Mouse (Mus musculus): ENCODE data around the gene H2al1f. TPM values are rescaled to one million over a fixed set of nuclear protein-coding genes. Genes with fewer than 3 reads are reported as not detected.
"Not testable (repeated sequence)": the region's sequence is repeated elsewhere in the genome, so short reads cannot be mapped to it uniquely, and the experiment has no call there.

H2al1f gene
- polyA plus RNA-seq (2012; rRNA removed), result not detected in 2 replicates

- H3K4me3 ChIP-seq (ENCODE audit: low read depth, low read length), result not testable (repeated sequence)
These were observed at the start of gene H2al1f for GRCm38 (mm10) chrX:11314858-11315257. Gene H2al1f, plus strand, starts transcription at chrX:11315158.

DNA sequence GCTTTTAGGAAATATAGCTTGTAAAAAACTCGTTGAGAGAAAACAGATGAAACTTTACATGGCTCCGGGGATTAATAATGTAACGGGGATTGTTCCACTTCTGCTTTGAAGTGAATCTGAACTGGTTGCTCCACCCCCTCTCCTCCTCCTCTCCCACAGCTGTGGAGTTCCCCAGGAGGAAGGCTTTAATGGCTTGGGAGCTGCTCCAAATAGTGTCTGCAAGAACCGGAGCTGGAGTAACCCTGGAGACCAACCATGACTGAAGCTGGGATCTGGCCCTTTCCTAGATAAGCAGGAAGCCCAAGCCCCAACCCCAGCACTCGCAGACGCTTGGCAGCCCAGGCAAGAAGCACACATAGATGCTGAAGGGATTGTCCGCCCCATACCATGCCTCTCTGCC is 47.2 kb upstream of the H2al1f start:
- H3K4me3 ChIP-seq (ENCODE audit: low read depth, low read length), result no peak overlapping the region
- no peak overlapping the region for H3K27ac ChIP-seq (ENCODE audit: insufficient read depth, low read depth, low read length)
- no peak for TF ChIP-seq CTCF (IDR thresholded peaks at IDR 0.05; ENCODE audit: extremely low read depth, insufficient read length, insufficient replicate concordance, low read depth, low read length)
- TF ChIP-seq POLR2A (IDR thresholded peaks at IDR 0.05; ENCODE audit: low read depth, low read length), result no peak
- H3K4me1 ChIP-seq (ENCODE audit: control insufficient read depth, insufficient read depth, insufficient read length, low read length), result no peaks in the 10 kb centered on the region
- no peaks in the 10 kb centered on the region for H3K27me3 ChIP-seq (ENCODE audit: control insufficient read depth, insufficient read depth, low read length)
- no peaks in the 10 kb centered on the region for H3K36me3 ChIP-seq (ENCODE audit: control insufficient read depth, insufficient read depth, low read length)
- WGBS, result 58% methylated on average over 7 of the region's 7 CpGs

More at GRCm38 (mm10) chrX:11314858-11315257, at the start of gene H2al1f:
- H3K4me1 ChIP-seq (ENCODE audit: control insufficient read depth, insufficient read depth, insufficient read length, low read length); H3K36me3 ChIP-seq (ENCODE audit: control insufficient read depth, insufficient read depth, low read length); H3K27ac ChIP-seq (ENCODE audit: insufficient read depth, low read depth, low read length); H3K27me3 ChIP-seq (ENCODE audit: control insufficient read depth, insufficient read depth, low read length): not testable (repeated sequence)
- WGBS, result no CpG with 5 or more reads among the region's 6 CpGs

DNA sequence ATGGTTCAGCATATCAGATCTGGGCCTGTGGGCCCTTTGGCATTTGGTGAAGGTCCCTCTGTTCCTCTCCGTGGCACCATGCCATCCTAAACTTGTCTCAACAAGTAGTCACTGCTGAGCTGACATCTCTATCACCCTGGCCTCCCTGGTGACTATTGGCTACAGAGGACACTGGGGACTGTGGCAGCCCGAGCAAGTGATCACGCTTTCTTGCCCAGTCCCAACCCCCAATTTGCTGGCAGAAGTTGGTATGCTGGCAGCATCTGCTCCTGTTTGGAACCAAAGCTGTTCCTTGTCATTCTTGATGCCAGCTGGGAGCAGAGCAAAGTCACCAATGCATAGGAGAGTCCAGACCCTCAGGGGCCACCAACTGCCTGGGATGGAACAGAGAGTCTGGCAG is 45.9 kb upstream of the H2al1f start:
- WGBS, result 83% methylated on average over 3 of the region's 3 CpGs
- Histone ChIP-seq H3K27ac (ENCODE audit: insufficient read depth, low read depth, low read length) (no peak overlapping the region), H3K4me3 (ENCODE audit: low read depth, low read length) (no peak overlapping the region), H3K4me1 (ENCODE audit: control insufficient read depth, insufficient read depth, insufficient read length, low read length) (no peaks in the 10 kb centered on the region), H3K27me3 (ENCODE audit: control insufficient read depth, insufficient read depth, low read length) (no peaks in the 10 kb centered on the region), H3K36me3 (ENCODE audit: control insufficient read depth, insufficient read depth, low read length) (no peaks in the 10 kb centered on the region)
- no peak for TF ChIP-seq CTCF (IDR thresholded peaks at IDR 0.05; ENCODE audit: extremely low read depth, insufficient read length, insufficient replicate concordance, low read depth, low read length)
- no peak for TF ChIP-seq POLR2A (IDR thresholded peaks at IDR 0.05; ENCODE audit: low read depth, low read length)

- H3K4me3 ChIP-seq (ENCODE audit: low read depth, low read length), result no peak overlapping the region
- no peak overlapping the region for H3K27ac ChIP-seq (ENCODE audit: insufficient read depth, low read depth, low read length)
- H3K27me3 ChIP-seq (ENCODE audit: control insufficient read depth, insufficient read depth, low read length), result no peaks in the 10 kb centered on the region
- WGBS, result 35% methylated on average over 3 of the region's 3 CpGs
- no peak for TF ChIP-seq POLR2A (IDR thresholded peaks at IDR 0.05; ENCODE audit: low read depth, low read length)
- TF ChIP-seq CTCF (IDR thresholded peaks at IDR 0.05; ENCODE audit: extremely low read depth, insufficient read length, insufficient replicate concordance, low read depth, low read length), result no peak
- no peaks in the 10 kb centered on the region for H3K36me3 ChIP-seq (ENCODE audit: control insufficient read depth, insufficient read depth, low read length)
- H3K4me1 ChIP-seq (ENCODE audit: control insufficient read depth, insufficient read depth, insufficient read length, low read length), result no peaks in the 10 kb centered on the region
These were observed 41.8 kb upstream of the H2al1f start for GRCm38 (mm10) chrX:11273190-11273589.

DNA sequence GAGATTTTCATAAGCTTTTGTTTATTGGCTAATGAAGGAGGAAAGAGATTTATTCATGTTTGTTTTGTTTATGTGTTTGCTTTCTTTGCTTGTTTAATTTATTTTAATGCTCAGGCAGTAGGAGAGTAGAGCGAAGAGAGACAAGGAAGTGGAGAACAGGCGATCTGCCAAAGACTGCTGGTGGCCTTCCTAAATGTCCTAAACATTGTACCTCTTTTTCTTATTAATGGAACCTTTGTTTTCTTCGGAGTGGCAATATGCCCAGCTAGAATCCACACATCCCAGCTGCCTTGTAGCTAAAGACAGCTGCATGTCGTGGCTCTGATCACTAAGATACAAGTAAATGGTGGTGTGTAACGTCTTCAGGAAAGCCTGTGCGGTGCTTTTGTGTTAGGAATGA is 37.9 kb upstream of the H2al1f start:
- WGBS, result 33% methylated on average over 6 of the region's 6 CpGs

DNA sequence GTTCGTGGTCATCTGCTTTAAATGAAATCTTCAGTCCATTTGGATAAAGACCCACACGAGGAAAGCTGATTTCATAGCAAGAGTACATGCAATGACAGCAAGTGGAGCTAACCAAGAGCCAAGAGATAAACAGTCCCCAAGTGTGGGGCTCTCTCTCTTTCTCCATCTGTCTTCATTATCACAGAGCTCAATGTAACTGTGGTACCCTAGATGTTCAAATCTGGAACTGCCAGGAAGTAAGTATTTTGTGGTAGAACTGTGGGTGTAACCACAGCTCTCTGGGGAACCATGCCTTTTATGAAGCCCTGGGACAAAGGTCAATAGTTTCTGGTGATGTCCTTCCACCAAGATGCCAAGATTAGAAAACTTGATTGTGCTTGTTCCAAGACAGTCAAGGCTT is 34.2 kb upstream of the H2al1f start:
- no peaks in the 10 kb centered on the region; the same call in 1 of the 2 replicates for H3K4me1 ChIP-seq (ENCODE audit: control insufficient read depth, insufficient read depth, insufficient read length, low read length)
- no peak overlapping the region for H3K4me3 ChIP-seq (ENCODE audit: low read depth, low read length)
- H3K36me3 ChIP-seq (ENCODE audit: control insufficient read depth, insufficient read depth, low read length), result no peaks in the 10 kb centered on the region
- TF ChIP-seq CTCF (IDR thresholded peaks at IDR 0.05; ENCODE audit: extremely low read depth, insufficient read length, insufficient replicate concordance, low read depth, low read length) (no peak), POLR2A (IDR thresholded peaks at IDR 0.05; ENCODE audit: low read depth, low read length) (no peak)
- H3K27ac ChIP-seq (ENCODE audit: insufficient read depth, low read depth, low read length), result no peak overlapping the region
- no peaks in the 10 kb centered on the region for H3K27me3 ChIP-seq (ENCODE audit: control insufficient read depth, insufficient read depth, low read length)
- 68% methylated on average over 2 of the region's 2 CpGs for WGBS

More for the DNA sequence above, 37.9 kb upstream of the H2al1f start:
- Histone ChIP-seq H3K36me3 (ENCODE audit: control insufficient read depth, insufficient read depth, low read length) (no peaks in the 10 kb centered on the region), H3K4me1 (ENCODE audit: control insufficient read depth, insufficient read depth, insufficient read length, low read length) (no peaks in the 10 kb centered on the region; the same call in 1 of the 2 replicates), H3K27ac (ENCODE audit: insufficient read depth, low read depth, low read length) (no peak overlapping the region), H3K4me3 (ENCODE audit: low read depth, low read length) (no peak overlapping the region), H3K27me3 (ENCODE audit: control insufficient read depth, insufficient read depth, low read length) (no peaks in the 10 kb centered on the region)
- TF ChIP-seq CTCF (IDR thresholded peaks at IDR 0.05; ENCODE audit: extremely low read depth, insufficient read length, insufficient replicate concordance, low read depth, low read length) (no peak), POLR2A (IDR thresholded peaks at IDR 0.05; ENCODE audit: low read depth, low read length) (no peak)

- no peaks in the 10 kb centered on the region for H3K36me3 ChIP-seq (ENCODE audit: control insufficient read depth, insufficient read depth, low read length)
- no peaks in the 10 kb centered on the region for H3K4me1 ChIP-seq (ENCODE audit: control insufficient read depth, insufficient read depth, insufficient read length, low read length)
- H3K27me3 ChIP-seq (ENCODE audit: control insufficient read depth, insufficient read depth, low read length), result no peaks in the 10 kb centered on the region
- no peak for TF ChIP-seq CTCF (IDR thresholded peaks at IDR 0.05; ENCODE audit: extremely low read depth, insufficient read length, insufficient replicate concordance, low read depth, low read length)
- no peak for TF ChIP-seq POLR2A (IDR thresholded peaks at IDR 0.05; ENCODE audit: low read depth, low read length)
- WGBS, result 32% methylated on average over 14 of the region's 14 CpGs
- no peak overlapping the region for H3K27ac ChIP-seq (ENCODE audit: insufficient read depth, low read depth, low read length)
- no peak overlapping the region for H3K4me3 ChIP-seq (ENCODE audit: low read depth, low read length)
These were observed 26.6 kb upstream of the H2al1f start for GRCm38 (mm10) chrX:11288306-11288882.
